Mouse (Mus musculus): ENCODE results near the gene Fgd3. TPM values are rescaled to one million over a fixed set of nuclear protein-coding genes. Genes with fewer than 3 reads are reported as not detected.

Fgd3 gene
- polyA plus RNA-seq (2015; fragmentation: Nextera tagmentation; extraction: Ambion mirVana): 0.52 TPM in 2 replicates

DNA sequence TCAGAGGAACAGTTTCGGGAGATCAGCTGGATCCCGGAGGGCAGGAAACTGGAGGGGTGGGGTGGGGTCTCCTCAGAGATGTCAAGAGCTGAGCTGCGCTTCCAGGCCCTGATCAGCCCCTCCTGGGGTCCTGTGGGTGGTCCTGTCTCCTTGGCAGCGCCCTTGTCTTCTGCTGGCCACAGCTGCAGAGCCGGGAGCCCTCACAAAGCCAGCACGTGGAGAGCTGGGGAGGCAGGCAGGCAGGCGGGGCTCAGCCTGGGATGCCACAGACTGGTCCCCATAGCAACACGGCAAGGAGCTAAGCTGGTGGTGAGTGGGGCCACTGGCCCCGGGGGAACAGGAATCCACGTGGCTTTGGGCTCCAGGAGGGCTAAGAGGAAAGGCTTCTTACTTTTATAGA, at the start of gene Fgd3:
Fgd3 (minus strand) TSS at position 272 of the 400 bp plus-strand sequence.
- Histone ChIP-seq H3K27ac (replicated peaks) (no peak within 1 kb of the TSS), H3K4me1 (replicated peaks) (no peaks in the 10 kb centered on the region), H3K27me3 (peaks cover 11% of the 10 kb centered on the region; the same call in 1 of the 2 replicates), H3K9ac (no peak within 1 kb of the TSS), H3K9me3 (replicated peaks) (no peaks in the 10 kb centered on the region), H3K36me3 (replicated peaks) (no peaks in the 10 kb centered on the region), H3K4me3 (replicated peaks) (no peak within 1 kb of the TSS), H3K4me2 (no peak within 1 kb of the TSS)
- WGBS (ENCODE audit: insufficient replicate concordance): 15% methylated on average over 10 of the region's 10 CpGs
- no peak for ATAC-seq (ENCODE audit: insufficient read depth)

GRCm38 (mm10) chr13:49369404-49369803, 49.3 kb upstream of the Fgd3 start:
- ATAC-seq (ENCODE audit: insufficient read depth): no peak
- Histone ChIP-seq H3K27ac (replicated peaks) (no peak overlapping the region), H3K36me3 (replicated peaks) (peaks cover 25% of the 10 kb centered on the region), H3K4me1 (replicated peaks) (peaks cover 36% of the 10 kb centered on the region), H3K9ac (no peak overlapping the region), H3K4me2 (no peak overlapping the region), H3K4me3 (replicated peaks) (no peak overlapping the region), H3K9me3 (replicated peaks) (no peaks in the 10 kb centered on the region), H3K27me3 (no peaks in the 10 kb centered on the region)
- WGBS (ENCODE audit: insufficient replicate concordance): 73% methylated on average over 10 of the region's 10 CpGs

- H3K36me3 ChIP-seq (replicated peaks): peaks cover 25% of the 10 kb centered on the region
- no peak overlapping the region for H3K4me3 ChIP-seq (replicated peaks)
- no peak overlapping the region for H3K9ac ChIP-seq
- no peaks in the 10 kb centered on the region for H3K9me3 ChIP-seq (replicated peaks)
- peaks cover 40% of the 10 kb centered on the region for H3K4me1 ChIP-seq (replicated peaks)
- H3K27ac ChIP-seq (replicated peaks): no peak overlapping the region
- ATAC-seq (ENCODE audit: insufficient read depth): no peak
- no peak overlapping the region for H3K4me2 ChIP-seq
- no peaks in the 10 kb centered on the region for H3K27me3 ChIP-seq
- WGBS (ENCODE audit: insufficient replicate concordance): 63% methylated on average over 4 of the region's 4 CpGs
Observed at GRCm38 (mm10) chr13:49367657-49368440, 47.7 kb upstream of the Fgd3 start.

GRCm38 (mm10) chr13:49364716-49365115, 44.6 kb upstream of the Fgd3 start:
- Histone ChIP-seq H3K9me3 (replicated peaks) (no peaks in the 10 kb centered on the region), H3K4me3 (replicated peaks) (no peak overlapping the region), H3K27me3 (no peaks in the 10 kb centered on the region), H3K36me3 (replicated peaks) (0 out of 2 replicates have a peak, but pooled peaks cover 9% of the 10 kb centered on the region), H3K27ac (replicated peaks) (no peak overlapping the region), H3K9ac (no peak overlapping the region), H3K4me2 (no peak overlapping the region), H3K4me1 (replicated peaks) (peaks cover 40% of the 10 kb centered on the region)
- no peak for ATAC-seq (ENCODE audit: insufficient read depth)
- 59% methylated on average over 2 of the region's 2 CpGs for WGBS (ENCODE audit: insufficient replicate concordance)

DNA sequence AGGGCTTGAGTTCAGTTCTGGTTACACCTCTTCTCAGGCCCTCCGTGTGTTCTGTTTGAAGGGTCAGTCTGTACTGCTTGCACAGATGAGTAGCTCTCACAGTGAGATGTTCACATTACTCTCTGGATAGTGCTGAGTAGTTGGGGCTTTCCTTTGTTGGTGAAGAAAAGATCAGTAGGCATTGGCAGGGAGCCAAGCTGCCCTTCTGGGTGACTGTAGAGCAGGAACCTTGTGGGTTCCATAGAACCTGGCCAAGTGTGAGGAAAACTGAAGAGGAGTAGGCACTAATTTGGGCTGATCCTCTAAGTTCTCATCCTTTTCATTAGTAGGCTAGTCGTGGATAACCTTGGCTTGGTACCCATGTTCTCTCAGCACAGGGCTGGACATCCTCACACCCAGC, 42.7 kb upstream of the Fgd3 start:
- ATAC-seq (ENCODE audit: insufficient read depth): no peak
- peaks cover 52% of the 10 kb centered on the region for H3K4me1 ChIP-seq (replicated peaks)
- WGBS (ENCODE audit: insufficient replicate concordance): 81% methylated on average over 2 of the region's 2 CpGs

DNA sequence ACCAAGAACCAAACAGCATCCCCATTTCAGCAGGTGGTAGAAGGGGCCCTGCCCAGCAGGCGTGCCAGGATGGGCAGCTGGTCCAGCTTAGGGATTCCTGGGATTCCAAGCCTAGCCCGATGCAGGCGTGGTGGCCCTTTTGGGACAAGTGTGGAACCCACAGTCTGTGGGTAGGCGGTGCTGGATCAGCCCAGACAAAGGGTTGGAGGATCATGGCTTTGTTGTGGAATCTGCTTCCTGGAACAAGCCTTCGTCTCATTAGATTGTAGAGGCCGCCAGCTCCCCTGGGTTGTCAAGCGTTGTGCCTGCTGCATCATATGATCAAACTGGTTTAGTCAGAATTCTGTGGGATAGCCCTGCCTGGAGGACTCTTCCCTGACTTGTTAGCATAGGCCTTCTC, 42.3 kb upstream of the Fgd3 start:
- no peak overlapping the region for H3K9ac ChIP-seq
- no peak overlapping the region for H3K27ac ChIP-seq (replicated peaks)
- peaks cover 55% of the 10 kb centered on the region for H3K4me1 ChIP-seq (replicated peaks)
- no peak overlapping the region for H3K4me3 ChIP-seq (replicated peaks)
- 76% methylated on average over 7 of the region's 7 CpGs for WGBS (ENCODE audit: insufficient replicate concordance)
- H3K36me3 ChIP-seq (replicated peaks): no peaks in the 10 kb centered on the region; the same call in 1 of the 2 replicates
- no peaks in the 10 kb centered on the region for H3K9me3 ChIP-seq (replicated peaks)
- H3K27me3 ChIP-seq: no peaks in the 10 kb centered on the region
- no peak overlapping the region for H3K4me2 ChIP-seq
- no peak for ATAC-seq (ENCODE audit: insufficient read depth)

More for the DNA sequence above, 42.7 kb upstream of the Fgd3 start:
- H3K36me3 ChIP-seq (replicated peaks): no peaks in the 10 kb centered on the region; the same call in 1 of the 2 replicates
- H3K27ac ChIP-seq (replicated peaks): no peak overlapping the region
- no peaks in the 10 kb centered on the region for H3K27me3 ChIP-seq
- H3K4me2 ChIP-seq: no peak overlapping the region
- H3K4me3 ChIP-seq (replicated peaks): no peak overlapping the region
- no peaks in the 10 kb centered on the region for H3K9me3 ChIP-seq (replicated peaks)
- H3K9ac ChIP-seq: no peak overlapping the region

DNA sequence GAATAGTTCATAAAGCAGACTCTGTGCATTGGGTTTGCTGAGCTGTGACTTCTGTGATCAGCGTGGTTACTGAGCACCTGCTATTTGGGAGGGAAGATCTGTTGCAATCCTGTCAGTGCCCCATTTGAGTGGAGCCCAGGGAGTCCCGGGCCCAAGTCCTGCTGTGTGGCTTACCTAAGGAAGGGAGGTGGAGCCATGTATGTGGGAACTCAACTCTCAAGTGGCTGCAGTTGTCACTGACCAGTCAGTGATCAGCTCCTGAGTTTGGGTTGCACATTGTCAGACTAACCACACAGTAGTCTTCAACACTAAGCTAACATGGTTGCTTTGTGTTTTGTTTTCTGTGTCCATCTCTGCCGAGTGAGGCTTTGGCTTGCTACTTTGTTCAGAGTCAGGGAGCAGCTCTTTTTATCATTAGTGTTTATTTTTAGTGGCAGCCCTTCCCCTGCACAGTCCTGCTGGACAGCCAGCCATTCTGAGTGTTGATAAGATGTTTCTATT, 40.8 kb upstream of the Fgd3 start:
- no peaks in the 10 kb centered on the region; the same call in 1 of the 2 replicates for H3K36me3 ChIP-seq (replicated peaks)
- H3K9ac ChIP-seq: no peak overlapping the region
- no peak overlapping the region; the same call in 1 of the 2 replicates for H3K27ac ChIP-seq (replicated peaks)
- H3K4me3 ChIP-seq (replicated peaks): no peak overlapping the region
- H3K27me3 ChIP-seq: no peaks in the 10 kb centered on the region
- H3K4me1 ChIP-seq (replicated peaks): peaks cover 46% of the 10 kb centered on the region
- WGBS (ENCODE audit: insufficient replicate concordance): 4% methylated on average over 3 of the region's 3 CpGs
- ATAC-seq (ENCODE audit: insufficient read depth): no peak
- H3K4me2 ChIP-seq: no peak overlapping the region
- H3K9me3 ChIP-seq (replicated peaks): no peaks in the 10 kb centered on the region

DNA sequence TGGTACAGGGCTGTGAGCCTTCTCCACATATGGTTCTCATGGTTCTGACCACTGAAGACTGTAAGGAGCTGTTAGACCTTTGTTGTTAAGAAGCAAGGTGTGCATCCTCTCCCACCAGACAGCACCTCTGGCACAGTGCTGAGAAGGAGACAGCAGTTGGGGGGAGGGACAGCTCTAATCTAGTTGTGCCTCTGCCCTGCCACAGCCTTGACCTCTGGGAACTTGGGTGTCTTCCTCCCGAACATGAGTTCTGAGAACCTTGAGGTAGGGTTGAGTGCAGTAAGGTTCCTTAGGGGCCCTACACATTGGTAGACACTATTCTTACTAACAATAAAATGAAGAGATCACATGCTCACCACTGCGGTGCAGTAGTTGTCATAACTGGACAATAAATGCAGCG, 38.1 kb upstream of the Fgd3 start:
- Histone ChIP-seq H3K36me3 (replicated peaks) (no peaks in the 10 kb centered on the region; the same call in 1 of the 2 replicates), H3K27me3 (no peaks in the 10 kb centered on the region), H3K4me2 (no peak overlapping the region), H3K4me1 (replicated peaks) (peaks cover 47% of the 10 kb centered on the region), H3K4me3 (replicated peaks) (no peak overlapping the region), H3K9me3 (replicated peaks) (no peaks in the 10 kb centered on the region), H3K9ac (no peak overlapping the region), H3K27ac (replicated peaks) (no peak overlapping the region)
- ATAC-seq (ENCODE audit: insufficient read depth): no peak
- WGBS (ENCODE audit: insufficient replicate concordance): 64% methylated on average over 3 of the region's 3 CpGs

- H3K4me2 ChIP-seq: no peak overlapping the region
- H3K4me1 ChIP-seq (replicated peaks): peaks cover 47% of the 10 kb centered on the region
- H3K4me3 ChIP-seq (replicated peaks): no peak overlapping the region
- no peak overlapping the region for H3K9ac ChIP-seq
- H3K27ac ChIP-seq (replicated peaks): no peak overlapping the region
- 76% methylated on average over 8 of the region's 8 CpGs for WGBS (ENCODE audit: insufficient replicate concordance)
- no peaks in the 10 kb centered on the region; the same call in 1 of the 2 replicates for H3K36me3 ChIP-seq (replicated peaks)
- H3K9me3 ChIP-seq (replicated peaks): no peaks in the 10 kb centered on the region
- no peaks in the 10 kb centered on the region for H3K27me3 ChIP-seq
- ATAC-seq (ENCODE audit: insufficient read depth): no peak
Observed at GRCm38 (mm10) chr13:49357367-49358026, 37.4 kb upstream of the Fgd3 start.

DNA sequence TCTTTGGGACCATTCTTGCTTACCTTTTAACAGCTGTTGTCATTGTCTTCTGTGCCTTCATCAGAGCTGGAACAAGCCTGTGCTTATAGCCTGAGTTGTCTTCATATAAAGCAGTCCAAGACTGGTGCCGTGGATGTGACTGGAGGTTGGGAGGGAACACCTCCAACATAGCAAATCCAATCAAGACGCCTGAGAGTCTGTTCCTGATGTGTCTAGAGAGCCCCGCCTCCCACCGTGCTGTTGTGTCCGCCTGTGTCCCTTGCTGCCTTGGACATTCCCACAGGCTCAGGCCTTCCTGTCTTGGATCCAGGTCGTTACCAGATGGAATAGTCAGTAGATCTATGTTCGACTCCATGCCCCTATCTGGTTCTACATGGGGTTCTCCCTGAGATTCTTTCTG, 36.0 kb upstream of the Fgd3 start:
- no peaks in the 10 kb centered on the region for H3K9me3 ChIP-seq (replicated peaks)
- WGBS (ENCODE audit: insufficient replicate concordance): 74% methylated on average over 7 of the region's 7 CpGs
- H3K4me1 ChIP-seq (replicated peaks): peaks cover 48% of the 10 kb centered on the region
- no peak overlapping the region for H3K4me2 ChIP-seq
- H3K27me3 ChIP-seq: no peaks in the 10 kb centered on the region
- no peak for ATAC-seq (ENCODE audit: insufficient read depth)
- H3K36me3 ChIP-seq (replicated peaks): no peaks in the 10 kb centered on the region; the same call in 1 of the 2 replicates
- H3K27ac ChIP-seq (replicated peaks): no peak overlapping the region
- no peak overlapping the region for H3K9ac ChIP-seq
- no peak overlapping the region for H3K4me3 ChIP-seq (replicated peaks)

DNA sequence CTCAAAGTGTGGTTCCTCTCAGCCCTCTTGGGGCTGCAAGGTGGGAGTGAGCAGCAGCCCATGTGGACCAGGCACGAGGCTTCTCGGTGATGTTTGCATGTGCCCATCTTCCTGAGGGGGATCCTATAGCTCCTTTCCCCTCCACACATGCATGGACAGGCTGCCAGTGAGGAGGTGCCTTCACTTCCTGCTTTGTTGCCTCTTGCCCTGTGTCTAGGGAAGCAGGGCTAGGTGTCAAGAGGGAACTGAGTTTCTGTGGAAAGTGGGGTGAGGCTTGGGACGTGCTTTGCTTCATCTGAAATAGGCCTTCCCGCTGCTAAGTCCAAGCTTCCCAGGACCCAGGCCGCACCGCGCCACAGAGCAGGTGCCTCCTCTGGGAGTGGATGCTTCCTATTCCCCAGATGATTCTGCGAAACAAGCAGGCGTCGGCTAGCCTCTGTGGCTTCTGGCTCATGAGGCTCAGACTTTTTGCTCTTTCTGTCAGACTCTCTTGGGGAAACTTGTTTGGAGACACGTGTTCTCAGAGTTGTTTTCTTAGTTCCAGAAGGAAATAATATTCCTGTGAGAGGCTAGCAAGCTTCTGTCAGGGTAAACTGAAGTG, 35.5 kb upstream of the Fgd3 start:
- Histone ChIP-seq H3K4me2 (no peak overlapping the region), H3K4me3 (replicated peaks) (no peak overlapping the region), H3K27me3 (no peaks in the 10 kb centered on the region), H3K36me3 (replicated peaks) (no peaks in the 10 kb centered on the region; the same call in 1 of the 2 replicates), H3K9ac (no peak overlapping the region), H3K4me1 (replicated peaks) (peaks cover 47% of the 10 kb centered on the region), H3K9me3 (replicated peaks) (no peaks in the 10 kb centered on the region), H3K27ac (replicated peaks) (no peak overlapping the region)
- 72% methylated on average over 11 of the region's 11 CpGs for WGBS (ENCODE audit: insufficient replicate concordance)
- ATAC-seq (ENCODE audit: insufficient read depth): no peak
